Mouse (Mus musculus) C2C12 (cell line): Measurements from ENCODE around the gene Brsk2. TPM values are rescaled to one million over a fixed set of nuclear protein-coding genes. Genes with fewer than 3 reads are reported as not detected.
A peak's percentile ranks its signal among the peaks of the same experiment; 100 is the strongest.
"Not testable (repeated sequence)": the region's sequence is repeated elsewhere in the genome, so short reads cannot be mapped to it uniquely, and the experiment has no call there.

Experiments used
- H3K27me3 ChIP-seq: one replicate; pipeline ENCODE4 v1.6.1; 2011; ENCODE audit not compliant: control insufficient read depth, insufficient read depth, insufficient read length
- H3K36me3 ChIP-seq: one replicate; pipeline ENCODE4 v1.6.1; 2011; ENCODE audit not compliant: control insufficient read depth, insufficient read depth
- H3K4me3 ChIP-seq: one replicate; pipeline ENCODE4 v1.5.1; 2011; ENCODE audit warnings: mild to moderate bottlenecking, control low read depth; ENCODE audit not compliant: poor library complexity, insufficient read depth, severe bottlenecking
- H3K79me2 ChIP-seq: one replicate; pipeline ENCODE4 v1.6.1; 2011; ENCODE audit not compliant: control insufficient read depth, insufficient read depth
- H3K79me3 ChIP-seq: one replicate; pipeline ENCODE4 v1.6.1; 2011; ENCODE audit warnings: low read depth, control low read depth
- H3ac ChIP-seq: one replicate; pipeline ENCODE3; 2011; ENCODE audit warnings: low read depth; ENCODE audit not compliant: control insufficient read depth, insufficient read length
- CEBPB ChIP-seq: IDR thresholded peaks from one replicate; pipeline ENCODE4 v1.6.1; 2011; ENCODE audit warnings: low read depth, mild to moderate bottlenecking, control low read depth, moderate library complexity
- CTCF ChIP-seq: IDR thresholded peaks from one replicate; pipeline ENCODE4 v1.5.1; 2011; ENCODE audit not compliant: control insufficient read depth, insufficient read depth, insufficient read length
- FOSL1 ChIP-seq: IDR thresholded peaks from one replicate; pipeline ENCODE4 v1.8.0; 2011; ENCODE audit warnings: mild to moderate bottlenecking, low read length; ENCODE audit not compliant: poor library complexity, insufficient read depth, severe bottlenecking
- MAX ChIP-seq: IDR thresholded peaks from one replicate; pipeline ENCODE4 v1.6.1; 2011; ENCODE audit warnings: mild to moderate bottlenecking, control low read depth
- MYOD1 ChIP-seq: IDR thresholded peaks from one replicate; pipeline ENCODE4 v1.6.1; 2011; ENCODE audit warnings: low read depth; ENCODE audit not compliant: control insufficient read depth, insufficient read length
- MYOG ChIP-seq: IDR thresholded peaks from one replicate; pipeline ENCODE4 v1.6.1; 2011; ENCODE audit not compliant: control insufficient read depth, insufficient read length; ENCODE audit errors: extremely low read depth
- USF1 ChIP-seq: IDR thresholded peaks from one replicate; pipeline ENCODE4 v1.6.1; 2011; ENCODE audit warnings: low read depth, mild to moderate bottlenecking, control low read depth, moderate library complexity
- polyA plus RNA-seq: library from polyadenylated mRNA; unstranded; fragments of >200 nt; fragmentation: generic; extraction: Trizol; gene quantifications from one replicate; pipeline ENCODE4 v1.2.1, GENCODE M21; 2012; ENCODE audit warnings: missing spikeins

The Brsk2 gene
- polyA plus RNA-seq, 1 experiment, result 0.05 TPM

GRCm38 (mm10) chr7:141911305-141911704 is 38.2 kb upstream of the Brsk2 start:
- H3K4me3 ChIP-seq, result no peak overlapping the region
- H3ac ChIP-seq, result no peak overlapping the region
- TF ChIP-seq CEBPB (no peak), CTCF (no peak), FOSL1 (no peak), MAX (no peak), USF1 (no peak), MYOG (no peak), MYOD1 (no peak)
- peaks cover 32% of the 10 kb centered on the region for H3K27me3 ChIP-seq
- H3K79me3 ChIP-seq, result no peaks in the 10 kb centered on the region
- no peaks in the 10 kb centered on the region for H3K36me3 ChIP-seq
- H3K79me2 ChIP-seq, result no peaks in the 10 kb centered on the region

- TF ChIP-seq MAX, result no peak
- TF ChIP-seq FOSL1, result no peak
- TF ChIP-seq CEBPB, result no peak
- TF ChIP-seq CTCF, result no peak
- TF ChIP-seq MYOD1, result no peak
- TF ChIP-seq MYOG, result no peak
- TF ChIP-seq USF1, result no peak
- Histone ChIP-seq H3K4me3 (no peak within 1 kb of the TSS), H3K79me2 (no peaks in the 10 kb centered on the region), H3K36me3 (no peaks in the 10 kb centered on the region), H3K79me3 (no peaks in the 10 kb centered on the region), H3ac (no peak within 1 kb of the TSS), H3K27me3 (peaks cover 10% of the 10 kb centered on the region)
Measured at GRCm38 (mm10) chr7:141918407-141918806, 31.1 kb upstream of the Brsk2 start, which contains the start of gene Tollip. Gene Tollip, minus strand, starts transcription at chr7:141918507.

- H3K4me3 ChIP-seq, H3K79me2 ChIP-seq, H3ac ChIP-seq, H3K36me3 ChIP-seq, H3K79me3 ChIP-seq: not testable (repeated sequence)
- H3K27me3 ChIP-seq, result peaks cover 15% of the 10 kb centered on the region
Measured at GRCm38 (mm10) chr7:141924121-141924520, 25.4 kb upstream of the Brsk2 start.

- no peaks in the 10 kb centered on the region for H3K79me3 ChIP-seq
- no peaks in the 10 kb centered on the region for H3K79me2 ChIP-seq
- TF ChIP-seq MAX (no peak), FOSL1 (no peak), CEBPB (no peak), CTCF (peak; percentile 67)
- no peak overlapping the region for H3K4me3 ChIP-seq
- H3K27me3 ChIP-seq, result peaks cover 20% of the 10 kb centered on the region
- no peak overlapping the region for H3ac ChIP-seq
- no peaks in the 10 kb centered on the region for H3K36me3 ChIP-seq
Measured at GRCm38 (mm10) chr7:141924917-141925316, 24.6 kb upstream of the Brsk2 start.

DNA sequence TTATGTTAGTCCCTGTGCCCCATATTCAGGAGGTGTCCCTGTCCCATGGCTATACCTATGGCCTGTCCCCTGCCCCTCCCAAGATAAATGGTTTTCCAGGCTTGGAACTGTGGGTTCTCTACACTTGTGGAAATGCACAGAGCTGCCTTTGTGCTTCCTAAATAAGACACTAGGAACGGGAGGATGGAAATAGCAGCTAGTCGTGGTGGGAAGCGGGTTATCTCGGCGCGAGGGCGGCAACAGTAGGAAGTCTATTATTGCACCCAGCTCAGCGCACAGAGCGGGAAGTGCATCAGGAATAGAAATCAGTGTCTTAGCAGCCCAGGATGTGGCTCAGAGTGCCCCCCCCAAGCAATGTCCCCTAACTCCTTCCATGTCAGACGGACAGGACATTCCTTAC is 20.9 kb upstream of the Brsk2 start:
- TF ChIP-seq CTCF (no peak), MAX (no peak), CEBPB (no peak), FOSL1 (no peak), USF1 (no peak), MYOD1 (no peak), MYOG (no peak)
- no peak overlapping the region for H3ac ChIP-seq

GRCm38 (mm10) chr7:141934128-141934898 is 15.2 kb upstream of the Brsk2 start:
- no peak overlapping the region for H3ac ChIP-seq
- no peaks in the 10 kb centered on the region for H3K36me3 ChIP-seq
- H3K4me3 ChIP-seq, result no peak overlapping the region
- TF ChIP-seq CTCF, result no peak
- no peaks in the 10 kb centered on the region for H3K79me2 ChIP-seq
- no peaks in the 10 kb centered on the region for H3K79me3 ChIP-seq
- peaks cover 61% of the 10 kb centered on the region for H3K27me3 ChIP-seq

More for the DNA sequence above, 20.9 kb upstream of the Brsk2 start:
- H3K27me3 ChIP-seq, result peaks cover 51% of the 10 kb centered on the region
- H3K79me2 ChIP-seq, result no peaks in the 10 kb centered on the region
- no peaks in the 10 kb centered on the region for H3K36me3 ChIP-seq
- no peaks in the 10 kb centered on the region for H3K79me3 ChIP-seq
- no peak overlapping the region for H3K4me3 ChIP-seq
